Mouse (Mus musculus): ENCODE measurements at regions not wholly inside any gene's neighbourhood (a gene's known extent, or its start where the extent isn't known, plus 50 kb on each side); places are given as distances from the start of the nearest gene placed in this dataset.

GRCm38 (mm10) chr13:83884766-83885543, 337.1 kb upstream of the Tmem161b start:
- intact Hi-C loops (cut with DNase I) = loop anchor here (5.0 kb wide), 1 partner anchor 162 kb away; no protein-coding TSS in a partner anchor
- Histone ChIP-seq H3K4me3 (no peak overlapping the region), H3K27ac (no peak overlapping the region)
- no peak for TF ChIP-seq CTCF (IDR thresholded peaks at IDR 0.05)
- DNase-seq (ENCODE audit: extremely low spot score in 1 of 2, low spot score in 2 of 2) = no peak

GRCm38 (mm10) chr13:83885729-83886128, 336.4 kb upstream of the Tmem161b start:
- TF ChIP-seq CTCF (IDR thresholded peaks at IDR 0.05) = no peak
- no peak overlapping the region for H3K27ac ChIP-seq
- H3K4me3 ChIP-seq = no peak overlapping the region
- no peak for DNase-seq (ENCODE audit: extremely low spot score in 1 of 2, low spot score in 2 of 2)
- intact Hi-C loops (cut with DNase I) = no loop called here

- no peak for TF ChIP-seq CTCF (IDR thresholded peaks at IDR 0.05)
- no peak for DNase-seq (ENCODE audit: extremely low spot score in 1 of 2, low spot score in 2 of 2)
- intact Hi-C loops (cut with DNase I) = no loop called here
- Histone ChIP-seq H3K4me3 (no peak overlapping the region), H3K27ac (no peak overlapping the region)
Measured at GRCm38 (mm10) chr13:83914697-83915096, 307.4 kb upstream of the Tmem161b start.

GRCm38 (mm10) chr13:83932761-83933160, 289.3 kb upstream of the Tmem161b start:
- intact Hi-C loops (cut with DNase I) = no loop called here
- TF ChIP-seq CTCF (IDR thresholded peaks at IDR 0.05) = no peak
- no peak overlapping the region for H3K27ac ChIP-seq
- DNase-seq (ENCODE audit: extremely low spot score in 1 of 2, low spot score in 2 of 2) = no peak
- H3K4me3 ChIP-seq = no peak overlapping the region

GRCm38 (mm10) chr13:83946495-83946894, 275.6 kb upstream of the Tmem161b start:
- no peak for TF ChIP-seq CTCF (IDR thresholded peaks at IDR 0.05)
- intact Hi-C loops (cut with DNase I) = no loop called here
- H3K4me3 ChIP-seq = no peak overlapping the region

GRCm38 (mm10) chr13:83951163-83951562, 270.9 kb upstream of the Tmem161b start:
- no peak for DNase-seq (ENCODE audit: extremely low spot score in 1 of 2, low spot score in 2 of 2)
- no peak for TF ChIP-seq CTCF (IDR thresholded peaks at IDR 0.05)
- intact Hi-C loops (cut with DNase I) = no loop called here
- no peak overlapping the region for H3K4me3 ChIP-seq
- no peak overlapping the region for H3K27ac ChIP-seq

More at GRCm38 (mm10) chr13:83946495-83946894, 275.6 kb upstream of the Tmem161b start:
- no peak overlapping the region for H3K27ac ChIP-seq
- DNase-seq (ENCODE audit: extremely low spot score in 1 of 2, low spot score in 2 of 2) = no peak

GRCm38 (mm10) chr13:83951808-83952207, 270.3 kb upstream of the Tmem161b start:
- H3K4me3 ChIP-seq = no peak overlapping the region
- intact Hi-C loops (cut with DNase I) = no loop called here
- H3K27ac ChIP-seq = no peak overlapping the region
- no peak for TF ChIP-seq CTCF (IDR thresholded peaks at IDR 0.05)
- DNase-seq (ENCODE audit: extremely low spot score in 1 of 2, low spot score in 2 of 2) = no peak

GRCm38 (mm10) chr13:83952353-83952752, 269.7 kb upstream of the Tmem161b start:
- no peak overlapping the region for H3K4me3 ChIP-seq
- intact Hi-C loops (cut with DNase I) = no loop called here
- H3K27ac ChIP-seq = no peak overlapping the region
- no peak for TF ChIP-seq CTCF (IDR thresholded peaks at IDR 0.05)
- no peak for DNase-seq (ENCODE audit: extremely low spot score in 1 of 2, low spot score in 2 of 2)

- TF ChIP-seq CTCF (IDR thresholded peaks at IDR 0.05) = no peak
- no peak overlapping the region for H3K4me3 ChIP-seq
- no peak for DNase-seq (ENCODE audit: extremely low spot score in 1 of 2, low spot score in 2 of 2)
- no peak overlapping the region for H3K27ac ChIP-seq
- intact Hi-C loops (cut with DNase I) = no loop called here
Measured at GRCm38 (mm10) chr13:83952862-83953261, 269.2 kb upstream of the Tmem161b start.

GRCm38 (mm10) chr13:83955701-83956100, 266.4 kb upstream of the Tmem161b start:
- Histone ChIP-seq H3K4me3 (no peak overlapping the region), H3K27ac (no peak overlapping the region)
- intact Hi-C loops (cut with DNase I) = no loop called here
- DNase-seq (ENCODE audit: extremely low spot score in 1 of 2, low spot score in 2 of 2) = no peak
- no peak for TF ChIP-seq CTCF (IDR thresholded peaks at IDR 0.05)

- intact Hi-C loops (cut with DNase I) = no loop called here
- no peak for TF ChIP-seq CTCF (IDR thresholded peaks at IDR 0.05)
- H3K27ac ChIP-seq = no peak overlapping the region
- H3K4me3 ChIP-seq = no peak overlapping the region
- no peak for DNase-seq (ENCODE audit: extremely low spot score in 1 of 2, low spot score in 2 of 2)
Measured at GRCm38 (mm10) chr13:83978541-83978940, 243.6 kb upstream of the Tmem161b start.

- Histone ChIP-seq H3K4me3 (no peak overlapping the region), H3K27ac (no peak overlapping the region)
- TF ChIP-seq CTCF (IDR thresholded peaks at IDR 0.05) = no peak
- intact Hi-C loops (cut with DNase I) = no loop called here
- DNase-seq (ENCODE audit: extremely low spot score in 1 of 2, low spot score in 2 of 2) = no peak
Measured at GRCm38 (mm10) chr13:83979535-83979934, 242.6 kb upstream of the Tmem161b start.
